Mouse (Mus musculus) lung, postnatal 4 days (tissue): ENCODE measurements around the gene Gm9945.

Source experiments
- DNase-seq, 2 experiments: peaks; one replicate each; pipeline ENCODE4 v3.0.0; 2021

Gene Gm9945

DNA sequence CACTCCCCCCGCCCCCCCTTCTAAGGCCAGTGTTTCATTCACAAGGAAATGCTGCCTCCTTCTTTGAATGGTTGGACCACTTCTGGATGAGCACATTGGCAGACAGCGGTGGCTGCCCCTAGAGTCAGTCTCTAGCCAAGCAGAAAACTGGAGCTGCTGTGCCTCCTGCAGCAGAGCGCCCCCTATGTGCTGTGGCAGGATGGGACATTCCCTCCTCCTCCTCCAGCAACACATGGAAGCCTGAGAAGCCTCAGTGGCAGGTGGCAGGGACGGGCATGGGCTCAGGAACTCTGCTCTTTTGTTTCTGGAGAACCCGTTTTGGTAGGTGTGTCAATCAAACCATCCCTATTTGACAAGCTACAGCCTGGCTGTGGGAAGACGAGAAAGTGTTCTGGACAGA is 44.9 kb downstream of the Gm9945 start:
- peak in 1 of 2 experiments; percentile 46 for DNase-seq

DNA sequence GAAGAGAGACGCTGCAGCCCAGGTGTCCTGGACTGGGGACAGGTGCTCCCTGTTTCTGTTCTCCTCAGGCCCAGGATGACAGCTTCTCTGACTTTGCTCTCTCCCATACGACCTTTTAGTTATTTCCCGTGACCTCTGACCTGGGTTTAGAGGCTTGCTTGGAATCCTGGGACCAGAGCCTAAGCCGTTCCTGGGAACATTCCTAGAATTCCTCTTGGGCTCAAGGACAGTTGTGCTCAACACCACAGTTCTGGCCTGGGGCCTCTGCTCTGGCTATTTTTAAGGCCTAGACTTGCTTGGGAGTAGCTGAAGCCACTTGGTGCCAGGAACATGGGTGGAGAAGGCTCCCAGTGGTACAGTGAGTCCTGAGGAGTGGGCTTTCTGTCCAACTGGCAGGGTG is 45.5 kb downstream of the Gm9945 start:
- peak in 1 of 2 experiments; percentile 45 for DNase-seq

DNA sequence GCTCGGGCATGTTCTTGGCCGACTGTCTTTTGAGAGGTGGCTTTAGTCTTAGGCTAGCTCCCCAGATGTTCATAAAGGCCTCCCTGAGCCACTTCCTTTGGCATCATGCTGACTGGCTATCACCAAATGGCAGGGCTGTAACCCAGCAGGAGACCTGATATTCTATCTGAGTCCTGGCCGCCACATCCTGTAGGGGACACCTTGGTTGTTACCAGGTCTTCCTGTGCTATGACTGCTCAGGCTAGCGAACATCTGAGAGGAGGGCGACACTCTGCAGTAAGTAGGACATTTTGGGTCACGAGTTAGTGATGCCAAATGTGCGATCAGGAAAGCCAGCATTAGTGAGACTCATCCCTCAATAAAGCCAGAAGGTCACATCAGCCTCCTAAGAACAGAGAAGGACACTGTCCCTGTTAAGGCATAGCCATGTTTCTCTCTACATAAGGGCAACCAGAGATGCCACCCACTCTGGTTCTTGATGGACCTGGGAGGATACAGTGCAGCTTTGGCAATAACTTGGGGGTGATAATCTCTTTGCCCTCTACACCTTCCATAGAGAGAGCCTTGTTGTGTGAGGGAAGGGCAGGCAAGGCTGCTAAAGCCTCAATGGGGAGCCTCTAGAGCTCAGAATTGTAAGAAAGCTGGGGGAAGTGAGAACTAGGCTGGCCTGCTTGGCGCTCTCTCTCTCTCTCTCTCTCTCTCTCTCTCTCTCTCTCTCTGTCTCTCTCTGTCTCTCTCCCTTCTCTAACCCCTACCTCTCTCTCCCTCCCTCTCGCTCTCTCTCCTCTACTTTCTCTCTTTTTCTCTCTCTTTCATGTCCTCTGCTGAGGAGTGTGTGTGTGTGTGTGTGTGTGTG is 48.7 kb downstream of the Gm9945 start:
- DNase-seq, result no peak

DNA sequence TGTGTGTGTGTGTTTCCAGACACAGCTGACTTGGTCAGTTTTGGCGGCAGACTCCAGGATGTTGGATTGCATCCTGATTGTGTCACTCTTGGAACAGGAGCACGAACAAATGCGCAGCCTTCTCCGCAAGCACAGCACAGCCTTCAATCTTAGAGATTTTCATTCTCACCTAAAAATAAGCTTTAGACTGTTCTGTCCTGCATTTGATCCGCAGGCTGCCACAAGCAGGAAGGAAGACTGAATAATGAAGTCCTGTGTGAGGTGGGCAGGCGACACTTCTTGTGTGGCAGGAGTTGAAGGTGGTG is 49.2 kb downstream of the Gm9945 start:
- peak; percentile 51 to 72 for DNase-seq

DNA sequence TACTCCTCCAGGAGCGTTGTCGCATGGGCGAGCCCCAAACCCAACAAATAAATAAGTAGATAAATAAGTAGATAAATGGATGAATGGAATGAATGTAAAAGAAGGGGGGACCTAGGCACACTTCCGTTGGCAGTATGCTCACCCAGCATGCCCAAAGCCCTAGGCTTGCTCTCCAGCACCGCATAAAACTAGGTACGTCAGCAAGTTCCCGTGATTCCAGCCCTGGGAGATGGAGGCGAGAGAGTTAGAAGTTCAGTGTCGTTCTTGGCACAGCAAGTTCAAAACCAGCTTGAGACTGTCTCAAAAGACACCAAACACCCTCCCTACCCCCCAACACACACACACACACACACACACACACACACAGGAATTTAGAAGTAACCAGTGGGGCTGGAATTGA is 50.0 kb downstream of the Gm9945 start:
- DNase-seq, result no peak
